Mouse (Mus musculus): ENCODE results near the gene Cep55.

DNA sequence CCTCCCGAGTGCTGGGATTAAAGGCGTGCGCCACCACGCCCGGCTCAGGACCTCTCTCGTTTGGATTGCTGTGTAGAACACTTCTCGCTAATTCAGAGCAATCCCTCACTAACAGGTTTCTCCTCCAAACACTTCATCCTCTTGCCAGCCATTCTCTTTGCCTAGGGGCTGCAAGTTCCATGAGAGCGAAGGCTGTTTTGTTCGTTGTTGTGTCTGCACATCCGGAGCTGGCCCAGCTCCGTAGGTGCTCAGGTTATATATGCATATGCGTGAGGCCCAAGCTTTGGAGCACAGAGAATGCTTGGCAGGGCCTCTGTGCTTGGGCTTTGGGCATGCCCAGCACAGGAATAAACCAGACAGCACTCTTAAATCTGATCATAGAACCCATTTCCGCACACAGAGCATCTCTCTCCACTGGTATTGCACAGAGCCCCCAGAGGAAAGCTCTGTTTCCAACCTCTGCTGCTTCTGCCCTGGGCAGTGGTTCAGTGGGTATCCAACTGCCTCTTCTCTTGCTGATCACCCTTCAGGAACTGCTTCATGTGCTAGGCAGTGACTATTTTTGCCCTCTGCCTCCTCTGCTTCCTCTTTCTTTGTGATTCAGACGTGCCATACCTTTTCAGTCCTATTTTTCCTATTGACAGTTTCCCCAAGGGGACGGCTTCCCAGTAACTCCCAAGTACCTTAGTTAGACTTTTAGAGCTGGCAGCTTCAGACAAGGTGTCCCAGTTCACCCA, 54.9 kb downstream of the Cep55 start:
- no peak for TF ChIP-seq FLI1 (IDR thresholded peaks at IDR 0.05; ENCODE audit: low read length)
- TF ChIP-seq GATA1 (IDR thresholded peaks at IDR 0.05; ENCODE audit: borderline replicate concordance, low read length) = no peak

All from megakaryocyte, embryonic 14.5 days (primary cell).